In genomic region chr3:108590786-108591529, GRCm38 (mm10) we compare ENCODE assay signal across 8 mouse cellular contexts. TPM values are rescaled to one million over a fixed set of nuclear protein-coding genes. Genes with fewer than 3 reads are reported as not detected.
DNase-seq lines count a peak whose midpoint lies in the region; ATAC-seq and TF ChIP-seq lines count a peak whose summit lies in the region.

Gene Wdr47 (plus strand): TSS chr3:108591279.

- H3K27me3 ChIP-seq in hindbrain, postnatal 0 days (ENCODE audit: insufficient read depth, low read length), result no peaks in the 10 kb centered on the region

- no peaks in the 10 kb centered on the region for H3K4me1 ChIP-seq in hindbrain, postnatal 0 days (ENCODE audit: insufficient read depth, low read length)

- peak; percentile 99 for ATAC-seq in common myeloid progenitor, adult 5-6 weeks (replicated peaks; ENCODE audit: low read depth, poor library complexity, severe bottlenecking)
- ATAC-seq in hindbrain, postnatal 0 days, result peak; percentile 98
- ATAC-seq in megakaryocyte, adult 5-6 weeks (ENCODE audit: poor library complexity, severe bottlenecking), result peak; percentile 100

- H3K4me3 ChIP-seq in gastrocnemius, adult 2 months, result peak within 1 kb of the TSS; percentile 85
- H3K4me3 ChIP-seq in hindbrain, postnatal 0 days (ENCODE audit: low read length), result peak within 1 kb of the TSS; percentile 96
- peak within 1 kb of the TSS; percentile 55 for H3K4me3 ChIP-seq in left cerebral cortex, adult 2 months

- peak; percentile 29 for TF ChIP-seq CTCF in gastrocnemius, adult 2 months (IDR thresholded peaks at IDR 0.05)
- no peak for TF ChIP-seq CTCF in hindbrain, postnatal 0 days (IDR thresholded peaks at IDR 0.05; ENCODE audit: low read depth)
- TF ChIP-seq CTCF in left cerebral cortex, adult 2 months (IDR thresholded peaks at IDR 0.05), result no peak; the same call in none of the 2 replicates

- H3K4me2 ChIP-seq in hindbrain, postnatal 0 days (ENCODE audit: low read depth, low read length), result peak within 1 kb of the TSS; percentile 70

- H3K9me3 ChIP-seq in hindbrain, postnatal 0 days (ENCODE audit: low read length), result no peaks in the 10 kb centered on the region

- peak; percentile 99 for DNase-seq in ZHBTc4 (ENCODE audit: low read depth, low spot score)
- peak; percentile 98 for DNase-seq in gastrocnemius, adult 2 months
- peak; percentile 98 for DNase-seq in hindbrain, postnatal 0 days (ENCODE audit: low spot score)
- DNase-seq in left cerebral cortex, adult 2 months (ENCODE audit: extremely low spot score in 1 of 2, low spot score in 2 of 2), result peak; percentile 96
- DNase-seq in right cerebral cortex, adult 2 months (ENCODE audit: low spot score in 2 of 2), result peak; percentile 95 to 96
- peak; percentile 97 for DNase-seq in urinary bladder, postnatal 14 days (ENCODE audit: low spot score)

- H3K36me3 ChIP-seq in hindbrain, postnatal 0 days (ENCODE audit: insufficient read depth, low read length), result no peaks in the 10 kb centered on the region

- H3K9ac ChIP-seq in hindbrain, postnatal 0 days (replicated peaks; ENCODE audit: low read length), result peak within 1 kb of the TSS; percentile 92

- intact Hi-C loops in gastrocnemius, adult 2 months (cut with DNase I), result no loop called here
- intact Hi-C loops in left cerebral cortex, adult 2 months (cut with DNase I), result no loop called here

- H3K27ac ChIP-seq in gastrocnemius, adult 2 months, result peak within 1 kb of the TSS; percentile 90
- peak within 1 kb of the TSS; percentile 94 for H3K27ac ChIP-seq in hindbrain, postnatal 0 days
- H3K27ac ChIP-seq in left cerebral cortex, adult 2 months, result peak within 1 kb of the TSS; percentile 98

- 6% methylated on average over 44 of the region's 44 CpGs for WGBS in hindbrain, postnatal 0 days

RNA-seq across cellular contexts. Expression of gene Wdr47, which starts in this region (rescaled TPM):
- total RNA-seq in common myeloid progenitor, adult 5-6 weeks (2017), result 5.0 and 10.3 TPM in 2 replicates
- 1 to 10 TPM; 4.9 to 6.3 TPM for total RNA-seq in gastrocnemius, adult 2 months (2021)
- 64.7 and 65.9 TPM in 2 replicates for total RNA-seq in hindbrain, postnatal 0 days (2014; rRNA removed)
- polyA plus RNA-seq in hindbrain, postnatal 0 days (2015; fragmentation: Nextera tagmentation; extraction: Ambion mirVana), result 65.9 and 70.5 TPM in 2 replicates
- 100 to 1,000 TPM; 125 to 135 TPM for total RNA-seq in left cerebral cortex, adult 2 months (2021)
- total RNA-seq in megakaryocyte, adult 5-6 weeks (2015), result 3.3 and 4.4 TPM in 2 replicates
- 8.1 and 8.7 TPM in 2 replicates for total RNA-seq in megakaryocyte, adult 5-6 weeks (2017)

Comparison
In these comparisons a context has a peak if more than half of its experiments do, and no peak if none do; other contexts are left out.
1. Peak in every context shown above with its lines: DNase-seq, ATAC-seq, H3K4me3 ChIP-seq and H3K27ac ChIP-seq.